Mouse (Mus musculus) layer of hippocampus, postnatal 25 days (tissue): ENCODE measurements at regions not wholly inside any gene's neighbourhood (a gene's known extent, or its start where the extent isn't known, plus 50 kb on each side); places are given as distances from the start of the nearest gene placed in this dataset.
A peak's percentile ranks its signal among the peaks of the same experiment; 100 is the strongest.
"Not testable (repeated sequence)": the region's sequence is repeated elsewhere in the genome, so short reads cannot be mapped to it uniquely, and the experiment has no call there.

Experiments
- DNase-seq, 2 experiments: peaks; one replicate each; pipeline ENCODE4 v3.0.0; 2022; ENCODE audit warnings: mixed read lengths in 2 of 2, low spot score in 1 of 2; ENCODE audit errors: extremely low spot score in 1 of 2

GRCm38 (mm10) chr2:133734469-133735225, 182.7 kb downstream of the Bmp2 start:
- DNase-seq, result no peak

- no peak for DNase-seq
Measured at GRCm38 (mm10) chr2:133738839-133739430, 187.0 kb downstream of the Bmp2 start.

- DNase-seq, result no peak
Measured at GRCm38 (mm10) chr2:133748493-133748892, 196.5 kb downstream of the Bmp2 start.

- no peak for DNase-seq
Measured at GRCm38 (mm10) chr2:133749846-133750637, 198.1 kb downstream of the Bmp2 start.

GRCm38 (mm10) chr2:133754088-133754487, 202.1 kb downstream of the Bmp2 start:
- DNase-seq, result no peak

GRCm38 (mm10) chr2:133761496-133761895, 209.5 kb downstream of the Bmp2 start:
- no peak for DNase-seq

- no peak for DNase-seq
Measured at GRCm38 (mm10) chr2:133768546-133768945, 216.6 kb downstream of the Bmp2 start.

- no peak for DNase-seq
Measured at GRCm38 (mm10) chr2:133783588-133784342, 231.8 kb downstream of the Bmp2 start.

- DNase-seq, result no peak
Measured at GRCm38 (mm10) chr2:133791031-133791430, 239.1 kb downstream of the Bmp2 start.

- peak in 1 of 2 experiments; percentile 44 for DNase-seq
Measured at GRCm38 (mm10) chr2:133793293-133793692, 241.3 kb downstream of the Bmp2 start.

GRCm38 (mm10) chr2:133802666-133803065, 250.7 kb downstream of the Bmp2 start:
- DNase-seq, result no peak

GRCm38 (mm10) chr2:133821418-133821817, 269.5 kb downstream of the Bmp2 start:
- DNase-seq, result no peak

- DNase-seq, result no peak
Measured at GRCm38 (mm10) chr2:133829406-133829805, 277.4 kb downstream of the Bmp2 start.

GRCm38 (mm10) chr2:133850485-133850884, 298.5 kb downstream of the Bmp2 start:
- DNase-seq, result no peak

- DNase-seq, result not testable (repeated sequence)
Measured at GRCm38 (mm10) chr2:133874982-133875381, 323.0 kb downstream of the Bmp2 start.

- DNase-seq, result no peak
Measured at GRCm38 (mm10) chr2:133883682-133884081, 331.7 kb downstream of the Bmp2 start.

- no peak for DNase-seq
Measured at GRCm38 (mm10) chr2:133906269-133906668, 354.3 kb downstream of the Bmp2 start.
